Comparison of ENCODE assay signal across 7 mouse cellular contexts in genomic region chr6:65043241-65043640, GRCm38 (mm10). TPM values are rescaled to one million over a fixed set of nuclear protein-coding genes. Genes with fewer than 3 reads are reported as not detected.
A peak's percentile ranks its signal among the peaks of the same experiment; 100 is the strongest.
DNase-seq lines count a peak whose midpoint lies in the region; ATAC-seq and TF ChIP-seq lines count a peak whose summit lies in the region.

No protein-coding gene starts in this region.

- no peaks in the 10 kb centered on the region; the same call in 1 of the 2 replicates for H3K4me1 ChIP-seq in spleen, adult 2 months (ENCODE audit: control insufficient read depth, insufficient read depth, insufficient read length)
- H3K4me1 ChIP-seq in intestine, embryonic 14.5 days (replicated peaks; ENCODE audit: control insufficient read depth, insufficient read depth, low read length): peaks cover 5% of the 10 kb centered on the region; the same call in 1 of the 2 replicates

- H3K9ac ChIP-seq in intestine, embryonic 14.5 days (ENCODE audit: low read length): peak overlapping the region; percentile 98

- 0 out of 2 replicates have a peak, but pooled peaks have one; percentile 1 for ATAC-seq in intestine, embryonic 14.5 days (replicated peaks; ENCODE audit: low FRiP score, low TSS enrichment, low read depth)

- no peak for TF ChIP-seq CTCF in spleen, adult 2 months (IDR thresholded peaks at IDR 0.05; ENCODE audit: extremely low read depth, insufficient read depth, insufficient read length, insufficient replicate concordance)

- H3K4me3 ChIP-seq in spleen, adult 2 months (ENCODE audit: extremely low read depth, insufficient read depth, insufficient read length): peak overlapping the region; percentile 99
- H3K4me3 ChIP-seq in intestine, embryonic 14.5 days (ENCODE audit: low read depth, low read length): peak overlapping the region; percentile 82
- H3K4me3 ChIP-seq in myocyte: peak overlapping the region; percentile 65

- H3ac ChIP-seq in myocyte (ENCODE audit: control insufficient read depth, insufficient read length): peak overlapping the region; percentile 99

- peak overlapping the region; percentile 95 for H3K27ac ChIP-seq in spleen, adult 2 months (ENCODE audit: insufficient read depth, low read length)
- H3K27ac ChIP-seq in intestine, embryonic 14.5 days (ENCODE audit: low read depth): peak overlapping the region; percentile 95

- no peaks in the 10 kb centered on the region for H3K27me3 ChIP-seq in spleen, adult 2 months (ENCODE audit: control insufficient read depth, insufficient read depth, low read length)
- H3K27me3 ChIP-seq in intestine, embryonic 14.5 days (replicated peaks; ENCODE audit: control insufficient read depth, insufficient read depth, low read length): no peaks in the 10 kb centered on the region
- H3K27me3 ChIP-seq in myocyte (ENCODE audit: control insufficient read depth, insufficient read depth, insufficient read length): no peaks in the 10 kb centered on the region

- WGBS in spleen, adult 2 months: 8% methylated on average over 7 of the region's 7 CpGs
- 9% methylated on average over 7 of the region's 7 CpGs for WGBS in intestine, embryonic 14.5 days

- peaks cover 30% of the 10 kb centered on the region for H3K79me2 ChIP-seq in myocyte (ENCODE audit: control insufficient read depth, insufficient read depth)

- no peak for TF ChIP-seq POLR2A in spleen, adult 2 months (IDR thresholded peaks at IDR 0.05; ENCODE audit: low read depth, low read length)
- TF ChIP-seq POLR2A in myocyte (IDR thresholded peaks at IDR 0.05; ENCODE audit: insufficient read length, low read depth): no peak

- DNase-seq in spleen, adult 2 months (ENCODE audit: low read depth in 1 of 2, low spot score in 2 of 2): no peak
- DNase-seq in spleen, adult 18-20 months: no peak
- DNase-seq in embryo, embryonic 11 days: peak; percentile 14
- no peak for DNase-seq in intestine, embryonic 14.5 days (ENCODE audit: low spot score)
- no peak for DNase-seq in gastrocnemius, adult 8-10 months (ENCODE audit: low spot score in 2 of 2)
- DNase-seq in right cerebral cortex, postnatal 36 days (ENCODE audit: low spot score in 2 of 2): no peak

- H3K36me3 ChIP-seq in spleen, adult 2 months (ENCODE audit: control insufficient read depth, insufficient read depth, low read length): peaks cover 7% of the 10 kb centered on the region; the same call in 1 of the 2 replicates
- H3K36me3 ChIP-seq in intestine, embryonic 14.5 days (ENCODE audit: control insufficient read depth, insufficient read depth, low read length): peaks cover 36% of the 10 kb centered on the region
- H3K36me3 ChIP-seq in myocyte (ENCODE audit: control insufficient read depth, insufficient read depth): peaks cover 22% of the 10 kb centered on the region

- peak overlapping the region; percentile 92 for H3K4me2 ChIP-seq in intestine, embryonic 14.5 days (ENCODE audit: low read length)
- peak overlapping the region; percentile 81 for H3K4me2 ChIP-seq in myocyte (ENCODE audit: low read depth)

- H3K9me3 ChIP-seq in intestine, embryonic 14.5 days (ENCODE audit: control insufficient read depth, low read length): no peaks in the 10 kb centered on the region

TF ChIP-seq in myocyte, 11 proteins besides CTCF, POLR2A, EP300 and RAD21:
- TF ChIP-seq CEBPB (IDR thresholded peaks at IDR 0.05; ENCODE audit: insufficient read depth, poor library complexity, severe bottlenecking) (no peak), TCF3 (IDR thresholded peaks at IDR 0.05; ENCODE audit: insufficient read length, low read depth) (no peak), REST (IDR thresholded peaks at IDR 0.05; ENCODE audit: insufficient read depth, insufficient read length) (no peak), USF1 (IDR thresholded peaks at IDR 0.05; ENCODE audit: low read depth) (no peak), E2F4 (IDR thresholded peaks at IDR 0.05; ENCODE audit: insufficient read depth) (no peak), MYOG (IDR thresholded peaks at IDR 0.05; ENCODE audit: control insufficient read depth in 1 of 3, insufficient read depth in 1 of 3, insufficient read length in 2 of 3, low read depth in 2 of 3) (no peak), POLR2AphosphoS2 (IDR thresholded peaks at IDR 0.05; ENCODE audit: insufficient read length, low read depth) (no peak), MYOD1 (IDR thresholded peaks at IDR 0.05; ENCODE audit: control insufficient read depth in 1 of 3, insufficient read length in 2 of 3, low read depth in 2 of 3) (no peak)

RNA-seq across cellular contexts. Expression of gene Smarcad1, which starts 0.9 kb away (rescaled TPM):
- polyA plus RNA-seq in spleen, adult 2 months (2012; rRNA removed): 6.0 and 7.1 TPM in 2 replicates
- polyA plus RNA-seq in intestine, embryonic 14.5 days (2014; fragmentation: Nextera tagmentation; extraction: Ambion mirVana): 76.0 and 77.2 TPM in 2 replicates
- 10.4 TPM for polyA plus RNA-seq in myocyte (2012; fragmentation: generic; extraction: Trizol)
- total RNA-seq in gastrocnemius, adult 8-10 months (2022): 1 to 10 TPM; 5.8 to 9.8 (median 8.5) TPM
